Mouse (Mus musculus): ENCODE measurements around the gene Ugt1a2.
A peak's percentile ranks its signal among the peaks of the same experiment; 100 is the strongest.
"Not testable (repeated sequence)": the region's sequence is repeated elsewhere in the genome, so short reads cannot be mapped to it uniquely, and the experiment has no call there.

Gene Ugt1a2

GRCm38 (mm10) chr1:88200456-88200855, at the start of gene Ugt1a2:
Gene Ugt1a2, plus strand, starts transcription at chr1:88200601.
- no peak for DNase-seq

- no peak for DNase-seq
These were observed 42.0 kb upstream of the Ugt1a2 start for GRCm38 (mm10) chr1:88158430-88158829.

DNA sequence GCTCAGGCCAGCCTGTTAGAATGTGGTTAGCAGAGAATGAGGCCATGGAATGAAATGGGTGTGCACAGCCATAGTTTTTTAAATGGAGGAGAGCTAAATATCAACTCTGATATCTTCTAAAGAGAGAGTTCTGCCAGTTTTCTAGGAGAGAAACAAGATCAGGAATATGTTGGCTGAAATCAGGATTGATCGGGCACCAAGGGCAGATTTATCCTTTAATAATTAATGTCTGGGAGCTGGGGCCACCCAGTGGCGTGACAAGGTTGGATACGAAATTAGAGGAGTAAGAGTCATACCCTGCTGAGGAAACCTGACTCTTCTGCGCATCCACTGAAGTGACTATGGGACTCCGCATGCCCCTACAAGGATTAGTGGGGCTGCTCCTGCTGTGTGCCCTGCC, 34.7 kb upstream of the Ugt1a2 start, which contains the start of gene Ugt1a5:
Gene Ugt1a5, plus strand, starts transcription at position 302 of the 400 bp plus-strand sequence.
- no peak for DNase-seq

DNA sequence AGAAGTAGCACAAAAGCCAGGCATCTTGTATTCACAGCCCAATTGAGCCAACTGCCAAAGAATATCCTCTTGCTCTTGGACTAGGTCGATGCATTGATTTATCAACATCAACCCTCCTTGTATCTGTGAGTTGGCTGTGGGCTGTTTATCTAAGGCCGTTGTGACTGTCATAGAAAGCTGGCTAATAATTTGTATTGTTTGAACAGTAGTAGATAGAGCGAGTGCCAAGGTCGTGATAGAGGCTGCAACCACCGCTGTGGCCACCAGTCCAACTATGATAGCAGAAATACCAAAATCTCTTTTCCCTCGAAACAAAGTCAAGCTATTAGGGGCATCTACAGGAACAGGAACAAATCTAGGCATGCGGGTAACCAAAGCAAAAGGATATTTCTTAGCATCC, 28.2 kb upstream of the Ugt1a2 start:
- DNase-seq, result not testable (repeated sequence)

GRCm38 (mm10) chr1:88179657-88180056, 20.7 kb upstream of the Ugt1a2 start:
- no peak for DNase-seq

DNA sequence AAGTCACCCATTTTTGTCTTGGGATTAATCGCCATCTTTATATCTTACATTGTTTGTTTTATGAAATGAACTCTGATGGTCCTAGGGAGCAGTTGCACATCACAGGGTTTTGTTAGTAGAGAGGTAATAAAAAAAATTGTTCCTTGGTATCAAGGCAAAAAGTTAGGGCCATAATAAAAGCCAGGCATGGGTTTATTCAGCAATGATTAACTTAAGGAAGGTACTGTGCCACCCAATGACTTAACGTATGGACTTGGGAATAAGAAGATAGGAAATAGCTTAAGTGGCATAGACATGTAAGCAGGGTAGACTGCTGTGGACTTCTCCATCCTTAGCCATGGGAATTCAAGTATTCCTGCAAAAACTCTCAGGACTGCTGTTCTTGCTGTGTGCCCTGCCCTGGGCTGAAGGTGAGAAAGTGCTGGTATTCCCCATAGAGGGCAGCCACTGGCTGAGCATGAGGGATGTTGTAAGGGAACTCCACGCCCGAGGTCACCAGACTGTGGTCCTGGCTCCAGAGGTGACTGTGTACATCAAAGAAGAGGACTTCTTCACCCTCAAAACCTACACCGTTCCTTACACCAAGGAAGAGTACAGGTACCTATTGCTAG, 14.0 kb upstream of the Ugt1a2 start:
- DNase-seq, result no peak

- DNase-seq, result no peak
These were observed 8.3 kb upstream of the Ugt1a2 start for GRCm38 (mm10) chr1:88192136-88192535.

DNA sequence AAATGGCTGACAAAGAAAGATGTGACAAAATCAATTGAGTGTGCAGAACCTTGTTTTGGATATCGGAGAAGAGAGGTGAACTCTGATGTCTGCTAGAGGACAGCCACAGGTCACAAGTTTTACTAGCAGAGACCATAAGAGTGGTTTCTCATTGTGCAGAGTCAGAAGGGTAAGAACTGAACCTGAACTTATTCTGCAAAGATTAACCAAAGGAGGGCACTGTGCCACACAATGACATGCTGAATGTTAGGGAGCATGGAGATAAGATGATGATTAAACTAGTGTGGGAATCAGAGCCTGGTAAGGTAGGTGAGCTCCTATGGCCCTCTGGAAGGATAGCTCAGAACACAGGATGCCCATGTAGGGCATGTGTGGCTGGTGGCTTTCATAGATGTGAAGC, 4.7 kb upstream of the Ugt1a2 start:
- no peak for DNase-seq

GRCm38 (mm10) chr1:88197443-88197842, 3.0 kb upstream of the Ugt1a2 start:
- DNase-seq, result no peak

- no peak for DNase-seq
These were observed 405 bp upstream of the Ugt1a2 start for GRCm38 (mm10) chr1:88199996-88200395.

DNA sequence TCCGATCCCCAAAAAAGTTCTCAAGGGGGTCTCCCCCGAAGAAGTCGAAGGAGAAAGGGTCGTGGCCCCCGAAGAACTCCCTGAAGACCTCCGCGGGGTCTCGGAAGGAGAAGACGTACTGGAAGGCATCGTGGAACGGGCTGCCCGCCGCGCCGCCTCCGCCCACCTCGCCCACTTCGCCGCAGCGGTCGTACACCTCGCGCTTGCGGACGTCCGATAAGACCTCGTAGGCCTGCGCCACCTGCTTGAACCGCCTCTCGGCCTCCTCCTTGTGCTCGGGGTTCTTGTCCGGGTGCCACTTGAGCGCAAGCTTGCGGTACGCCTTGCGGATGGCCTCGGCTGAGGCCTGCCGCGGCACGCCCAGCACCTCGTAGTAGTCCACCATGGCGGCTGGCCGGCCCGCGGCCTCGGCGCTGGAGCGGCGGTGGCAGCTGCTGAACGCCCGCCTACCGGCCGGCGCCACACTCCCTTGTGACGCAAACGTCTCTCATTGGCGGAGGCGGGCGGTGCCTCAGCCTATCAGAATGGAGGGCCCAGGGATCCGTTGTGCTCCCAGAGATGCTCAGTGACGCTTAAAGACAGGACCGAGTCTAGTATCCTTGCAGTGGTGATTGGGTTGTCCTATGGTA, 5.0 kb downstream of the Ugt1a2 start, which contains the start of gene Dnajb3:
Gene Dnajb3, minus strand, starts transcription at position 489 of the 629 bp plus-strand sequence.
- peak; percentile 74 to 79 for DNase-seq

DNA sequence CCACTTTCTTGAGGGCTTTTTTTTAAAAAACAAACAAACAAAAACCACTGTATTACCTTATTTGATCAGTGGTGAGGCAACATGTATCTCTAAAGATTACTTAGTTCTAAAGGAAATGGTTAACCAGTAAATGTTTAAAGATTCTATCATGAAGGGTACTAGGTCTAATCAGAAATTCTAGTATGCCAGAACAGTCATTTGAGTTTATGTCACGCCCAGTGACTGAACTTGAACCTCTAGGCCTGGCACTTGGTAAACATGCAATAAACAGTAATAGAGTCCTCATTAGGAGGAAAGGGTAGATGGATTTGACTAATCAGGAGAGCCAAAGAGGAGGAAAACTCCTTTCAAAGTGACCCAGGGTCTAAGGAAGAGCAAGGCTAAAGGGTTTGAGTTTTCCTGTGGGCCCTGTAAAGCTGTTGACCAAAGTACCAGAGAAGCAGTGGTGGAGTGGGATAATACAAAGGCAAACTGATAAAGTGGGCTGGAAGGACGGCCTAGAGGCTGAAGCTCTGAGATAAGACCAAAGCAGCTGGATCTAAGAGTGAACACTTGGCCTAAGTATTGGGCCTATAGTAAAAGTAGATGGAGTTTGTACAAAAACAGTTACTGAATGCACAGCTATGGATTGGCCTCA, 6.6 kb downstream of the Ugt1a2 start:
- no peak for DNase-seq

- DNase-seq, result peak in 1 of 2 experiments; percentile 6
These were observed 11.4 kb downstream of the Ugt1a2 start, which contains the start of gene Ugt1a1 for GRCm38 (mm10) chr1:88211812-88212211. Gene Ugt1a1, plus strand, starts transcription at chr1:88211959.

GRCm38 (mm10) chr1:88212341-88213045, 12.1 kb downstream of the Ugt1a2 start:
- DNase-seq, result no peak

- DNase-seq, result no peak
These were observed 12.7 kb downstream of the Ugt1a2 start for GRCm38 (mm10) chr1:88213061-88213460.

GRCm38 (mm10) chr1:88213766-88214461, 13.5 kb downstream of the Ugt1a2 start:
- peak in 1 of 2 experiments; percentile 10 for DNase-seq

- DNase-seq, result no peak
These were observed 14.1 kb downstream of the Ugt1a2 start for GRCm38 (mm10) chr1:88214462-88214952.

DNA sequence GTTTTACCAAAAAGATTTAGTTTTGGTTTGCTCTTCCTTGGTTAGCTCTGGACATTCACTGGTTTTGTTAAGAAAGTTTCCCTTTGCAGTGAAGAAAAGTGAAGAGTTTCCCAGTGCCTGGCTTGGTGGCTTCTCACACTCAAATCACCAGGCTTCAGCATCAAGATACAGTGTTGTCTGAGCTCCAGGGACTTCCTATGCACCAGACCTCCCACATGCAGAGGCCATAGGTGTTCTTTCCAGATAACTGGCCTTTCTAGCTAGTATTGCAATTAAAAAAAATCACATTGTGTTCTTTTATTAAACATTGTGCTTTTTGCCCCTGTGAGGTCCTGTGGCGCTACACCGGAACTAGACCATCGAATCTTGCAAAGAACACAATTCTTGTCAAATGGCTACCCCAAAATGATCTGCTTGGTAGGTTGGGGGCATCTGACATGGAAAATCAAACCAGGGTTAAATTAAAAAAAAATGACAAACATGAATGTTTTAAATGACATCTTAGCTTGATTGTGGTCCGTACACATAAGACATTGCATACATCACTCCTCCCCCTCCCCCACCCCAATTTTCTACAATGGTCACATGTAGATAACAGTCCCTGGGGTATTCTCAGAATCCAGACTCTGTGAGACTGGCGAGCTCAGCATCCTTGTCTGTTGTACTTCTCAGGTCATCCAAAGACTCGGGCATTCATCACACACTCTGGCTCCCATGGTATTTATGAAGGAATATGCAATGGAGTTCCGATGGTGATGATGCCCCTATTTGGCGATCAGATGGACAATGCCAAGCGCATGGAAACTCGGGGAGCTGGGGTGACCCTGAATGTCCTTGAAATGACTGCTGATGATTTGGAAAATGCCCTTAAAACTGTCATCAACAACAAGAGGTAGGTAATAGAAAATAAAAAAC, 15.3 kb downstream of the Ugt1a2 start:
- DNase-seq, result no peak

- no peak for DNase-seq
These were observed 16.1 kb downstream of the Ugt1a2 start for GRCm38 (mm10) chr1:88216551-88216950.

- no peak for DNase-seq
These were observed 16.7 kb downstream of the Ugt1a2 start for GRCm38 (mm10) chr1:88217144-88217543.

GRCm38 (mm10) chr1:88217576-88217975, 17.2 kb downstream of the Ugt1a2 start:
- no peak for DNase-seq
